Mouse (Mus musculus): ENCODE measurements around the gene Zfhx3. TPM values are rescaled to one million over a fixed set of nuclear protein-coding genes. Genes with fewer than 3 reads are reported as not detected.

Gene Zfhx3
- total RNA-seq, 2 experiments from 2014 or later, result 0.23 to 1.7 TPM

GRCm38 (mm10) chr8:108885450-108885849, 943.0 kb downstream of the Zfhx3 start:
- no peak for ATAC-seq (replicated peaks; ENCODE audit: low FRiP score, poor library complexity, severe bottlenecking)

DNA sequence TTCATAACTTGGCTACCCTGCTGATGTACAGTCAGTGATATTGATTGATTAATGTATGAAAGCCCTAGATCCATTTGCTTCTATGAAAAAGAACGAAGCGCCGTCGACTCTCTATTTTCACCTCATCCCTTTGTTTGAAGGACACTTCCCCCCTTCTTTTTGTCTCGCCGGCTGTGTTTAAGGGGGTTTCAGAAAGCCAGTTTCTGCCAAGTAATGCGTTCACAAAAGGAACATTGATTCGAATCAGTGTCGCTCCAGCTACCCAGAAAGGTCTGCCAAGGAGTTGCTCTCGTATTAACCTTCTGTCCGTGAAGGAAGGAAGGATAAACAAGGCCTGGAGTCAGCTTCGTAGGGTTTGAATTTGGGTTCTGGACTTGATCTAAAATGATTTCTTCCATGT, 943.4 kb downstream of the Zfhx3 start:
- ATAC-seq (replicated peaks; ENCODE audit: low FRiP score, poor library complexity, severe bottlenecking), result no peak

- ATAC-seq (replicated peaks; ENCODE audit: low FRiP score, poor library complexity, severe bottlenecking), result peak; percentile 68
Observed at GRCm38 (mm10) chr8:108886599-108887255, 944.3 kb downstream of the Zfhx3 start.

- ATAC-seq (replicated peaks; ENCODE audit: low FRiP score, poor library complexity, severe bottlenecking), result no peak
Observed at GRCm38 (mm10) chr8:108887256-108887615, 944.8 kb downstream of the Zfhx3 start.

DNA sequence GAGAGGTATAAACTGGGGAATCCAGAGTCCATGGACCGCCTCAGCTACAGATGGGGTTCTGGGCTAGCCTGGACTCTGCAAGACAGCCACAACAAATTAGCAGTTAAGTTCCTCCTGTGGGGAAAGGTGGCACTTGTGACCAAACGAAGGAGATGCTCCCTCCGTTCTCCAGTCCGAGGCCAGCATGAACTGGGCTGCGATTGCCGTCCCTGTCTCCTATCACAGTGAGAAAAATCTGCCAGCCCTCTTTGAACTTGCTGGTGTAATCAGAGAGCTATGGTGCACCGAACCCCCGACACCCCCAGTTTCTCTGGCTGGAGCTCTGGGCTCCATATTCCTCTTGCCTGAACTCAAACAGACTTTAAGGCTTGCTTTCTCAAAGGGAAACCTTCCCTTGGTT, 945.4 kb downstream of the Zfhx3 start:
- no peak for ATAC-seq (replicated peaks; ENCODE audit: low FRiP score, poor library complexity, severe bottlenecking)

DNA sequence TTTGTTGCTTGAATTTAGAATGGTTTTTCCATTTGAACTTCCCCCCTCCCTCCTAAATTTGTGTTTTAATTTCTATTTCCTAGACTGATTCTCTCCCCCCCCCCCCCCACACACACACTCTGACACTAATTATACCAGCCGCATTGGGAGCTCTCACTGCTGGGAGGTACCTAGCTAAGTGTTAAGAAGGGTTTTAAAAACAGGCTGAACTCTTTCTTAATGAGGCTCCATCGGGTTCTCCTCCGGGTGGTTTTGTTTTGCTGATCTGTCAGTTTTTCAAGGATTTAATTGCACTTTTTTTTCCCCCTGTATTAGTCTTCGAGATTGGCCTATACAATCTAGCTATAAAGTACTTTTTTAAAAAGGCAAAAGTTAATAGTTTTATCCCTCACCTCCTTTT, 946.5 kb downstream of the Zfhx3 start:
- ATAC-seq (replicated peaks; ENCODE audit: low FRiP score, poor library complexity, severe bottlenecking), result no peak

- ATAC-seq (replicated peaks; ENCODE audit: low FRiP score, poor library complexity, severe bottlenecking), result no peak
Observed at GRCm38 (mm10) chr8:108889406-108889805, 947.0 kb downstream of the Zfhx3 start.

GRCm38 (mm10) chr8:108894287-108894686, 951.8 kb downstream of the Zfhx3 start:
- no peak for ATAC-seq (replicated peaks; ENCODE audit: low FRiP score, poor library complexity, severe bottlenecking)

DNA sequence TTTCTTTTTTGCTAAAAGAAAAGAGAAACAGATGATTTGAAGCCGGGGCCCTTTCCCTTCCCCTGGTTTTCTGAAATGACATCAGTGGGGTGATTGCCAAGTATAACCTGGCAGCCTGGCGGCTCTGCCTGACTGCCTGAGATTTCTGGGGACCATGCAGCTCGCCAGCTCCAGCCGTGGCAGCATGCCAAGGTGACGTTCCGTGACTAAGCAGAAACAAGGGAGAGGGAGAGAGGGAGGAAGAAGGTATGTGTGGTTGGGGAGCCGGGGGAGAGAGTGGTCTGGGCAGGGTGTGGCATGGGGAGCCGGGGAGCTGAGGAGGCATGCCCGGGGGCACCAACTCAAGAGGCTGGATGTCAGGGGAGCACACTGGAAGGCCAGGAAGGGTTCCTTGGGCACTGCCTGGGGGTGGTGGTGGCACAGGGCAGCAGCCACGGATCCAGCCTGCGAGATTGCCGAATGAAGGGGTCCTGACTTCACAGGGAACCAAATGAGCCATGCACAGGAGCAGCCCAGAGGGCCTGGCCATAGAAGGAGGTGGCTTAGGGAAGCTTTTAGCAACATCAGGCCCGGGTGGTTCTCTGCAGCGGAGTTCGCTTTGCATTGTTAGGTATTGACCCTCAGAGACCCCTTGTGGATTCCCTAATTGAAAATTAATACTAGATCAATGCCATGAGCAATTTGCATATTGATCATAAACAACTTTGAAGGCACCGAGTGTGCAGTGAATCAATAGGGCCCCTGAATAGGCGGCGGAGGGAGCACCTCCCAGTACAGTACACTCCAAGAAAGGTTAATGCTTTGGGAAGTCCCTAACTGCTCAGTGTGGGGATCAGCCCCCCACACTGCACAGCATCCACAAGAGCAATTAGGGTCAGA, 954.3 kb downstream of the Zfhx3 start:
- no peak for ATAC-seq (replicated peaks; ENCODE audit: low FRiP score, poor library complexity, severe bottlenecking)

GRCm38 (mm10) chr8:108897347-108898100, 955.1 kb downstream of the Zfhx3 start:
- ATAC-seq (replicated peaks; ENCODE audit: low FRiP score, poor library complexity, severe bottlenecking), result no peak

GRCm38 (mm10) chr8:108899251-108899771, 956.9 kb downstream of the Zfhx3 start:
- no peak for ATAC-seq (replicated peaks; ENCODE audit: low FRiP score, poor library complexity, severe bottlenecking)

DNA sequence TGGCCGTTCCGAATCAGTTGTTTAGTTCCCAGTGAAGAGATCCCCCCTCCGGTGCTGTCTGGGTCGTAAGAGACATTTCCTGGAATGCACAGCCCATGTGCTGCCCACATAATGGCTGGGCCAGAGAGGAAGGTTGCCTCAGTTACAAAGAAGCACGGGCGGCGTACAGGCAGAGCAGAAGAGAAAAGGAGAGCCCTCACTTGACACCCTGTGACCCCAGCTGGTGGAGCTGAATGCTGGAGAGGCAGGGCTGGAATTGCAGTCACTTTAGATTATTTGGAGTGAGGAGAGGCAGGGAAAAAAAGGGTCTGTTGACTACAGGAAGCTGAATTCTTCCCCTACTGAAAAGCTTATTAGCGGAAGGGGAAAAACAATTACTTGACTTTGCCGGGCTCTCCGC, 958.1 kb downstream of the Zfhx3 start:
- no peak for ATAC-seq (replicated peaks; ENCODE audit: low FRiP score, poor library complexity, severe bottlenecking)

- no peak for ATAC-seq (replicated peaks; ENCODE audit: low FRiP score, poor library complexity, severe bottlenecking)
Observed at GRCm38 (mm10) chr8:108901208-108901607, 958.8 kb downstream of the Zfhx3 start.

GRCm38 (mm10) chr8:108903550-108903949, 961.1 kb downstream of the Zfhx3 start:
- no peak for ATAC-seq (replicated peaks; ENCODE audit: low FRiP score, poor library complexity, severe bottlenecking)

DNA sequence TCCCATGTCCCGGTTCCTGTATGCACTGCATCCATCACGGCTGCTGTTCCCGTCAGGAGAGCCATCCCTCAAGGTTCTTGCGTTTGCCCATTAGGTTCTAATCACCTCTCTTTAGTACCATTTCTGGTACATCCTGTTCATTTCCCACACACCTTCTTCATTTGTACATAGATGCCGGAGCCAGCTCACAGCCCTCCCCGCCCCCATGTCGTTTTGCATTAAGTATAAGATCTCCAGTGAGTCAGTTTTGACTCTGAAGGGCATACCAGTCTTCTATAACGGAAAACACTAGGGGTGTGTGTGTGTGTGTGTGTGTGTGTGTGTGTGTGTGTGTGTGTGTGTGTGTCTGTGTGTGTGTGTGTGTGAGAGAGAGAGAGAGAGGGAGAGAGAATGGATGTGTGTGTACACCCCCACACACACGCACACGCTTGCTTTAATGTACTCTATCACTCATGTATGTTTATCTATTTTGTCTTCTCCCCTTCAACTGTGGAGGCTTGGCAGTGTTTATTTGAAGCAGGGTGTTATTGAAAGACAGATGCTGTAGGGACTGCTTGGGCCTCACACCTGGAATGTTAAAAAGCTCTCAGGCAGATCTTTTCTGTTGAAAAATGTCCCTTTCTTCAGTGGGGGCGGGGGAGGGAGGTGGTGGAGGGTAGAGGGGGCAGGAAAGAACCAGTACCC, 962.0 kb downstream of the Zfhx3 start:
- no peak for ATAC-seq (replicated peaks; ENCODE audit: low FRiP score, poor library complexity, severe bottlenecking)

GRCm38 (mm10) chr8:108908066-108908465, 965.6 kb downstream of the Zfhx3 start:
- no peak for ATAC-seq (replicated peaks; ENCODE audit: low FRiP score, poor library complexity, severe bottlenecking)

- no peak for ATAC-seq (replicated peaks; ENCODE audit: low FRiP score, poor library complexity, severe bottlenecking)
Observed at GRCm38 (mm10) chr8:108908540-108908939, 966.1 kb downstream of the Zfhx3 start.

- ATAC-seq (replicated peaks; ENCODE audit: low FRiP score, poor library complexity, severe bottlenecking), result no peak
Observed at GRCm38 (mm10) chr8:108909035-108909434, 966.6 kb downstream of the Zfhx3 start.

DNA sequence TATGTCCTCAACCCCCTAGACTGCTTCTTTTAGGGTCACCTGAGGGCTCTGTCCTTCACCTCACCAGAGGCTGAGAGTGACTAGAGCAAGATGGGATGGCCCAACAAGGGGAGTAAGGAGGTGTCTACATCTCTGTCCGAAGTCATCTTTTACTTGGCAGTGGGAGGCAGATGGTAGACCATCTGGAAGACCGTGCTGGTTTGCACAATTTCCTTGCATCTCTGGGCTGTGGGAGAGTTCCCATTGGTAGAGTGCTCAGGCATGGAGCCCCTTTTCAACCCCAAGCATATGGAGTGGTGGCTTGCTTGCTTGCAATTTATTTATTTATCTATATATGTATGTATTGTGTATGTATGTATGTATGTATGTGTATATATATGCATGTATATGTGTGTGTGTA, 967.0 kb downstream of the Zfhx3 start:
- no peak for ATAC-seq (replicated peaks; ENCODE audit: low FRiP score, poor library complexity, severe bottlenecking)

GRCm38 (mm10) chr8:108910843-108911242, 968.4 kb downstream of the Zfhx3 start:
- no peak for ATAC-seq (replicated peaks; ENCODE audit: low FRiP score, poor library complexity, severe bottlenecking)

Measured in erythroid progenitor cell, adult 5-6 weeks (primary cell).